Mouse (Mus musculus) embryonic facial prominence, embryonic 15.5 days (tissue): ENCODE measurements around the gene Cobll1. TPM values are rescaled to one million over a fixed set of nuclear protein-coding genes. Genes with fewer than 3 reads are reported as not detected.

Experiments
- ATAC-seq: fragments of 200-750 bp; cut with Nextera tagmentation; 2 replicates; pipeline ENCODE4 v1.8.0; 2017; ENCODE audit warnings: low read depth, moderate TSS enrichment; ENCODE audit not compliant: insufficient number of reproducible peaks, low FRiP score, low TSS enrichment
- H3K27ac ChIP-seq: fragments of 300-500 bp; sonication (generic); replicated peaks from 2 replicates; pipeline ENCODE4 v1.5.1; 2015; ENCODE audit warnings: mild to moderate bottlenecking, inconsistent platforms
- H3K27me3 ChIP-seq: fragments of 300-500 bp; sonication (generic); 2 replicates; pipeline ENCODE4 v1.6.1; 2015; ENCODE audit warnings: inconsistent platforms
- H3K36me3 ChIP-seq: fragments of 300-500 bp; sonication (generic); 2 replicates; pipeline ENCODE4 v1.6.1; 2015; ENCODE audit warnings: mild to moderate bottlenecking, inconsistent platforms
- H3K4me1 ChIP-seq: fragments of 300-500 bp; sonication (generic); 2 replicates; pipeline ENCODE4 v1.6.1; 2015; ENCODE audit warnings: inconsistent platforms
- H3K4me2 ChIP-seq: fragments of 300-500 bp; sonication (generic); replicated peaks from 2 replicates; pipeline ENCODE4 v1.6.1; 2015; ENCODE audit warnings: mild to moderate bottlenecking, inconsistent platforms
- H3K4me3 ChIP-seq: fragments of 300-500 bp; sonication (generic); replicated peaks from 2 replicates; pipeline ENCODE4 v1.5.1; 2015; ENCODE audit warnings: mild to moderate bottlenecking, inconsistent platforms
- H3K9ac ChIP-seq: fragments of 300-500 bp; sonication (generic); 2 replicates; pipeline ENCODE4 v1.6.1; 2015; ENCODE audit warnings: inconsistent platforms
- H3K9me3 ChIP-seq: fragments of 300-500 bp; sonication (generic); replicated peaks from 2 replicates; pipeline ENCODE4 v1.6.1; 2016; ENCODE audit warnings: inconsistent platforms
- WGBS: fragments of 180-500 bp; shearing (Covaris S2); methylation state at CpG from one replicate; pipeline ENCODE4 v1.1.7; 2015; 5-methylcytosine and 5-hydroxymethylcytosine counted together
- polyA plus RNA-seq: library from polyadenylated mRNA; unstranded; fragments of >200 nt; fragmentation: Nextera tagmentation; extraction: Ambion mirVana; gene quantifications from 2 replicates; pipeline ENCODE4 v1.2.1, GENCODE M21; 2015

Gene Cobll1
- polyA plus RNA-seq, 1 experiment from 2014 or later = 4.7 TPM

DNA sequence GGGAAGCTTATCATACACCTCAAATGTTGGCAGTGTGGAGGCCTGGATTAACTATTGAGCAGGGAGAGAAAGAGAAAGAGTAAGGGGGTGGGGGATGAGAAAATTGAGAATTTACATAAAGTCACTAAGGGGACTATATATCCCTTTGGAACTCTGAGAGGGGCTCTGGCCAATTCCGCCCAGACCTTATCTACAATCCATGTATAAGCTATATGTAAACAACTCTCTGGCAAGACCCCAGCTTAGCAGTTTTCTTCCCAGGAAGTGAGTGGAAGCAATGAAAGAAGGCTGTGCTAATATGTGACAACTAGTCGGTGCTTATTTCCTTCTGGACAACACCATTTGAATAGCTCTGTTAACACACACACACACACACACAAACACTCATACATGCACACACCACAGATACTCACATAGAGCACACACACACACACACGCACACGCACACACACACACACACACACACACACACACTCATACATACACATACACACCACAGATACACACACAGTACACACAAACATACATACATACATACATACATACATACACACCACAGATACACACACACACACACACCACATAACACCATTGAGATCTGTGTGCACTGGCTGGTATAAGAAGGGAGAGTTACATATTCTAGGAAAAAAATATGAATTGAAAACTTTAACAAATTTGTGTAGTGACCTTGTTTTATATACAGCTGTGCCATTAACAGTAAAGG lies 99.4 kb downstream of the Cobll1 start:
- Histone ChIP-seq H3K4me3 (no peak overlapping the region), H3K9me3 (no peaks in the 10 kb centered on the region), H3K27ac (no peak overlapping the region), H3K36me3 (no peaks in the 10 kb centered on the region), H3K27me3 (no peaks in the 10 kb centered on the region), H3K4me2 (no peak overlapping the region), H3K9ac (no peak overlapping the region), H3K4me1 (no peaks in the 10 kb centered on the region)
- WGBS = 67% methylated on average over 4 of the region's 4 CpGs
- no peak for ATAC-seq

- no peaks in the 10 kb centered on the region for H3K36me3 ChIP-seq
- H3K4me2 ChIP-seq = no peak overlapping the region
- H3K27me3 ChIP-seq = no peaks in the 10 kb centered on the region
- no peaks in the 10 kb centered on the region for H3K9me3 ChIP-seq
- H3K27ac ChIP-seq = no peak overlapping the region
- no peak overlapping the region for H3K9ac ChIP-seq
- WGBS = 77% methylated on average over 5 of the region's 5 CpGs
- H3K4me3 ChIP-seq = no peak overlapping the region
- no peaks in the 10 kb centered on the region for H3K4me1 ChIP-seq
- no peak for ATAC-seq
Measured at GRCm38 (mm10) chr2:65138992-65139391, 100.2 kb downstream of the Cobll1 start.

DNA sequence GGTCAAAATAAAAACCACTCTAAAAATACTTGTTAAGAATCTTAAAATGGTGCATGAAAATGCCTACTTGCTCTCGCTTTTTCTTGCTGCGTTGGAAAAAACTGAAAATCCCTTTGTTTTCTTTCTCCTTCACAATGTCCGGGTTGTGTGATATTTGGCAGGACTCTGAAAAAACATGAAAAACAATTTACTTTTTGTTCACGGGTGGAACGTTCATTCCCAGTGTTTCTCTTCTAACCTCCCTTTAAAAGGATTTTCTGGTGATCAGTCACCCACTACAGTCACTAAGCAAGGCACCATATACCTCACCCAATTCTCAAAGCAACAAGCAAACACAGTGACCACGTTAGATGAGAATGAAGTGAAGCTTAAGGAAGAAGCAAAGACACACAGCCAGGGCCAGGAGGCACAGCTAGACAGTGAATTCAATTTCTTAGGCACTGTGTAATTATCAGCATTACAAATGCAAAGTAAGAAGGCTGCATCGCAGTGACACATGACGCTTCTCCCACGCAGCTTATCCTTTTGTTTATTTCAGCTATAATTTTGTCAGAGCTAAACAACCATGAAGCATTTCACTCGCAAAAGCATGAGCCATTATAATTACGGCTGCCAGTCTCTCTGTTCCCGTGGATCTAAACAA lies 112.9 kb downstream of the Cobll1 start:
- WGBS = 55% methylated on average over 12 of the region's 12 CpGs
- Histone ChIP-seq H3K9ac (no peak overlapping the region), H3K27ac (no peak overlapping the region), H3K27me3 (no peaks in the 10 kb centered on the region), H3K4me3 (no peak overlapping the region), H3K4me1 (no peaks in the 10 kb centered on the region), H3K36me3 (no peaks in the 10 kb centered on the region), H3K9me3 (no peaks in the 10 kb centered on the region), H3K4me2 (no peak overlapping the region)
- no peak for ATAC-seq

- WGBS = 38% methylated on average over 3 of the region's 3 CpGs
- H3K4me2 ChIP-seq = no peak overlapping the region
- no peak overlapping the region for H3K9ac ChIP-seq
- H3K4me1 ChIP-seq = peaks cover 9% of the 10 kb centered on the region
- no peak overlapping the region for H3K27ac ChIP-seq
- no peaks in the 10 kb centered on the region for H3K27me3 ChIP-seq
- H3K4me3 ChIP-seq = no peak overlapping the region
- no peaks in the 10 kb centered on the region for H3K9me3 ChIP-seq
- no peak for ATAC-seq
- no peaks in the 10 kb centered on the region for H3K36me3 ChIP-seq
Measured at GRCm38 (mm10) chr2:65123702-65124101, 115.5 kb downstream of the Cobll1 start.

DNA sequence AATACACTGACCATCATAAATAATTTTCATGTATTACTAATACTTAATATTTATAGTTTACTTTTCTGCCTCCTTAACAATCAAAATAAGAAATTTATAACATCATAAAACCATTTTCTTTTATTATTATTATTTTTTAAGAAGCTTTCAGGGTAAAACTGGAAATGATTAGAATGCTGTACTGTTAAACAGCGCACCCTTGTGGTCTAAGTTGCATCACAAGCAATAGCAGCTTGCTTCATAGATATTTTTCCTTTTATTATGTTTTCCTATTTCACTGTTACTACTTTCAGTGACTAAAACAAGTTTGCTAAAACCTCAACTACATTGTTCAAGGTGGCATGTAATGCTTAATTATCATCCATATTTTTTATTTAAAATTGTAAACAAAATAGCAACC lies 117.8 kb downstream of the Cobll1 start:
- Histone ChIP-seq H3K4me3 (no peak overlapping the region), H3K4me1 (peaks cover 11% of the 10 kb centered on the region), H3K9me3 (no peaks in the 10 kb centered on the region), H3K36me3 (no peaks in the 10 kb centered on the region), H3K27ac (no peak overlapping the region), H3K9ac (no peak overlapping the region), H3K4me2 (no peak overlapping the region), H3K27me3 (no peaks in the 10 kb centered on the region)
- WGBS = 4% methylated on average over 1 of the region's 1 CpGs
- no peak for ATAC-seq

GRCm38 (mm10) chr2:65121012-65121411 lies 118.2 kb downstream of the Cobll1 start:
- no peak for ATAC-seq

GRCm38 (mm10) chr2:65120112-65120511 lies 119.1 kb downstream of the Cobll1 start:
- H3K27ac ChIP-seq = no peak overlapping the region

More at GRCm38 (mm10) chr2:65121012-65121411, 118.2 kb downstream of the Cobll1 start:
- Histone ChIP-seq H3K4me1 (peaks cover 11% of the 10 kb centered on the region), H3K27me3 (no peaks in the 10 kb centered on the region), H3K9me3 (no peaks in the 10 kb centered on the region), H3K4me2 (no peak overlapping the region), H3K36me3 (no peaks in the 10 kb centered on the region), H3K4me3 (no peak overlapping the region), H3K9ac (no peak overlapping the region), H3K27ac (no peak overlapping the region)
- 66% methylated on average over 3 of the region's 3 CpGs for WGBS

GRCm38 (mm10) chr2:65119667-65120066 lies 119.5 kb downstream of the Cobll1 start:
- peak; percentile 63; the same call in 1 of the 2 replicates for ATAC-seq
- H3K36me3 ChIP-seq = no peaks in the 10 kb centered on the region
- WGBS = 44% methylated on average over 8 of the region's 8 CpGs
- no peak overlapping the region for H3K4me3 ChIP-seq
- no peaks in the 10 kb centered on the region for H3K27me3 ChIP-seq
- no peak overlapping the region for H3K27ac ChIP-seq
- H3K9ac ChIP-seq = no peak overlapping the region
- peaks cover 11% of the 10 kb centered on the region for H3K4me1 ChIP-seq
- H3K9me3 ChIP-seq = no peaks in the 10 kb centered on the region
- H3K4me2 ChIP-seq = no peak overlapping the region

More at GRCm38 (mm10) chr2:65120112-65120511, 119.1 kb downstream of the Cobll1 start:
- no peaks in the 10 kb centered on the region for H3K36me3 ChIP-seq
- no peak for ATAC-seq
- no peaks in the 10 kb centered on the region for H3K9me3 ChIP-seq
- no peak overlapping the region for H3K4me2 ChIP-seq
- no peaks in the 10 kb centered on the region for H3K27me3 ChIP-seq
- peaks cover 11% of the 10 kb centered on the region for H3K4me1 ChIP-seq
- whole genome bisulfite sequencing = 14% methylated on average over 2 of the region's 2 CpGs
- H3K9ac ChIP-seq = no peak overlapping the region
- H3K4me3 ChIP-seq = no peak overlapping the region

- H3K9ac ChIP-seq = no peak overlapping the region
- WGBS = 82% methylated on average over 2 of the region's 2 CpGs
- H3K36me3 ChIP-seq = no peaks in the 10 kb centered on the region
- H3K27me3 ChIP-seq = no peaks in the 10 kb centered on the region
- H3K4me1 ChIP-seq = peaks cover 11% of the 10 kb centered on the region
- no peaks in the 10 kb centered on the region for H3K9me3 ChIP-seq
- H3K27ac ChIP-seq = no peak overlapping the region
- H3K4me2 ChIP-seq = no peak overlapping the region
- no peak overlapping the region for H3K4me3 ChIP-seq
- ATAC-seq = no peak
Measured at GRCm38 (mm10) chr2:65119076-65119475, 120.1 kb downstream of the Cobll1 start.

GRCm38 (mm10) chr2:65117859-65118258 lies 121.3 kb downstream of the Cobll1 start:
- ATAC-seq = no peak
- H3K27ac ChIP-seq = no peak overlapping the region
- H3K9me3 ChIP-seq = no peaks in the 10 kb centered on the region
- H3K9ac ChIP-seq = no peak overlapping the region
- H3K4me3 ChIP-seq = no peak overlapping the region
- H3K27me3 ChIP-seq = no peaks in the 10 kb centered on the region
- no peak overlapping the region for H3K4me2 ChIP-seq
- H3K36me3 ChIP-seq = no peaks in the 10 kb centered on the region
- H3K4me1 ChIP-seq = peaks cover 11% of the 10 kb centered on the region
- 86% methylated on average over 2 of the region's 2 CpGs for WGBS

DNA sequence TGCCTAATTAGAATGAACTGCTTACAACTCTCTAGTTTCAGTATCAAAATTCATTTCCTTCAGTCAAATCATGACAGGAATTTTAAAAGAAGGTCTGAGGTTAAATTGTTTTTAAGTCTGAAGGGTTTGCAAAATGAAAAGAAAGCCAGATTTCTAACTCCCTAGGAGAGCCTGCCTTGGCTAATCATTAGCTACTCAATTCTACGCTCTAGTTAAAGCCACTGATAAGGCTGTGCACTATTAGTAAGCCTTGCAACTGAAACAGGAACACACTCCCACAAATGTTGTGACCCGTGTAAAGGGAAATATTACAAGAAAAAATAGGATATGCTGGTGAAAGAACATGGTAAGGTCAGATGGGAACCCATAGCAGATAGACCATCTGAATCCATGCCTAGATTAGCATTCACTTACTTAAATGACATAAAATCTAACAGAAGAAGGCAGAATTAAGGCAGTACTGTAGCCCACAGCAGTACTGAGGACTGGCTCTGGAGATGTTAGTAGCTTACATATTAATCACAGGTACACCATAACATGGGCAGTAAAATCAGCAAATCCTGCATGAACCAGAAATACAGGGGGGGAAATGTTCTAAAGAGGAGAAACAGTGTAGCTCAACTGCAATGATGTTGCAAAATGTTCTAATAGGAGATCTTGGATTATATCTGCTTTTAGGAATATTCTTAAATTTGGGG lies 122.6 kb downstream of the Cobll1 start:
- no peak overlapping the region for H3K4me2 ChIP-seq
- H3K27me3 ChIP-seq = no peaks in the 10 kb centered on the region
- peaks cover 11% of the 10 kb centered on the region for H3K4me1 ChIP-seq
- no peak overlapping the region for H3K27ac ChIP-seq
- WGBS = 60% methylated on average over 2 of the region's 2 CpGs
- no peak overlapping the region for H3K9ac ChIP-seq
- H3K9me3 ChIP-seq = no peaks in the 10 kb centered on the region
- no peaks in the 10 kb centered on the region for H3K36me3 ChIP-seq
- ATAC-seq = no peak
- no peak overlapping the region for H3K4me3 ChIP-seq
